25 mouse cellular contexts compared by ENCODE assay signal in the genomic region with DNA sequence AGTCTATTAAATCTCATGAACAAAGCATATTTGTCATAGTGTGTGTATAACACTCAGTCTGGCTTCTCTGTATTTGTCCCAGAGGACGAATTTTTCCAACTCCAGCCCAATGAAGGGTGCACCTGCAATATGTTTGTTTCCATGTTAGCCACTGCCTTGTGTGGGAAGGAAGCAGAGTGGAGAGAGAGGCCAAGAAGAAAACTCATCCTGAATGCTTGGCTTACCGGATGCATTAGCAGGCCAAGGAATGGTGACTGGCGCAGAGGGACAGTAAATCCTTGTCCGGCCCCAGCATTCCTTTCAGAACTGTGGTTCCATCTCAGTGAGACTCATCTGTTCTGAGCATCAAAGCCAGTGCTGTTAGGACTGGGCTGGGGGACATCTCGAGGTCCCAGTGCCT. TPM values are rescaled to one million over a fixed set of nuclear protein-coding genes. Genes with fewer than 3 reads are reported as not detected.
A peak's percentile ranks its signal among the peaks of the same experiment; 100 is the strongest.
DNase-seq lines count a peak whose midpoint lies in the region; ATAC-seq and TF ChIP-seq lines count a peak whose summit lies in the region.
"Had no signal": no experiment of that assay in that cellular context is flagged by ENCODE, and none has a peak within 500 bp of the region (broad histone marks: within the 10 kb centered on the region; RNA-seq: fewer than 3 reads in every experiment).

No protein-coding gene starts in this region.

- H3K4me2 ChIP-seq in forebrain, embryonic 11.5 days (ENCODE audit: low read depth, low read length, severe bottlenecking), result no peak overlapping the region
- H3K4me2 ChIP-seq: embryonic facial prominence, embryonic 13.5 days; embryonic facial prominence, embryonic 15.5 days; forebrain, embryonic 13.5 days; forebrain, embryonic 15.5 days had no signal

- TF ChIP-seq CTCF in gastrocnemius, adult 2 months (IDR thresholded peaks at IDR 0.05), result no peak

- H3K4me3 ChIP-seq in gastrocnemius, adult 2 months, result no peak overlapping the region
- no peak overlapping the region for H3K4me3 ChIP-seq in forebrain, embryonic 11.5 days (ENCODE audit: low read depth, low read length)
- H3K4me3 ChIP-seq: embryonic facial prominence, embryonic 13.5 days; embryonic facial prominence, embryonic 15.5 days; erythroblast, embryonic 14.5 days; forebrain, embryonic 10.5 days; forebrain, embryonic 13.5 days; forebrain, embryonic 15.5 days had no signal

- H3K4me1 ChIP-seq in forebrain, embryonic 11.5 days (replicated peaks; ENCODE audit: control insufficient read depth, insufficient read depth, low read length), result no peaks in the 10 kb centered on the region

- H3K36me3 ChIP-seq in forebrain, embryonic 11.5 days (ENCODE audit: control insufficient read depth, insufficient read depth, low read length), result no peaks in the 10 kb centered on the region
- H3K36me3 ChIP-seq: embryonic facial prominence, embryonic 13.5 days; embryonic facial prominence, embryonic 15.5 days; forebrain, embryonic 10.5 days; forebrain, embryonic 15.5 days had no signal

- intact Hi-C loops in gastrocnemius, adult 2 months (cut with DNase I), result no loop called here
- intact Hi-C loops in gastrocnemius, postnatal 36 days (cut with DNase I), result no loop called here
- intact Hi-C loops in gastrocnemius, postnatal 14 days (cut with DNase I; ENCODE audit: low total_unique reads), result no loop called here

- H3K9me3 ChIP-seq in forebrain, embryonic 11.5 days (ENCODE audit: control insufficient read depth, low read length), result no peaks in the 10 kb centered on the region; the same call in 1 of the 2 replicates
- H3K9me3 ChIP-seq: embryonic facial prominence, embryonic 13.5 days; embryonic facial prominence, embryonic 15.5 days; forebrain, embryonic 13.5 days had no signal

- no peak for ATAC-seq in forebrain, embryonic 11.5 days (replicated peaks; ENCODE audit: low FRiP score)
- ATAC-seq: forebrain, embryonic 13.5 days; forebrain, embryonic 15.5 days; forebrain, postnatal 0 days had no signal

- DNase-seq in gastrocnemius, adult 2 months, result peak; percentile 32
- DNase-seq in gastrocnemius, postnatal 36 days, result no peak
- DNase-seq in gastrocnemius, postnatal 14 days, result peak; percentile 24
- peak; percentile 56 for DNase-seq in gastrocnemius, postnatal 25 days
- peak; percentile 64 for DNase-seq in skeletal muscle tissue, adult 2 months (ENCODE audit: low read depth, low spot score)
- DNase-seq in forebrain, embryonic 11.5 days (ENCODE audit: low spot score), result no peak
- no peak for DNase-seq in adrenal gland, adult 18-20 months (ENCODE audit: low spot score in 2 of 2)
- DNase-seq: adrenal gland, adult 8-10 months; adrenal gland, postnatal 14 days; adrenal gland, postnatal 36 days; cerebellum, adult 18-20 months; cerebellum, adult 8-10 months; cerebellum, adult 9-11 months; cerebellum, postnatal 14 days; cerebellum, postnatal 36 days; embryo, embryonic 11 days; forebrain, postnatal 0 days had no signal

- H3K27ac ChIP-seq in gastrocnemius, adult 2 months, result no peak overlapping the region
- no peak overlapping the region for H3K27ac ChIP-seq in forebrain, embryonic 11.5 days (ENCODE audit: low read depth, low read length)
- H3K27ac ChIP-seq: embryonic facial prominence, embryonic 13.5 days; embryonic facial prominence, embryonic 15.5 days; forebrain, embryonic 10.5 days; forebrain, embryonic 13.5 days; forebrain, embryonic 15.5 days had no signal

- WGBS in forebrain, embryonic 11.5 days, result 84% methylated on average over 5 of the region's 5 CpGs

- no peaks in the 10 kb centered on the region for H3K27me3 ChIP-seq in forebrain, embryonic 11.5 days (ENCODE audit: control insufficient read depth, insufficient read depth, low read length)
- H3K27me3 ChIP-seq: embryonic facial prominence, embryonic 13.5 days; embryonic facial prominence, embryonic 15.5 days; forebrain, embryonic 13.5 days; forebrain, embryonic 15.5 days had no signal

- no peak overlapping the region for H3K9ac ChIP-seq in forebrain, embryonic 11.5 days (ENCODE audit: low read length)
- H3K9ac ChIP-seq: embryonic facial prominence, embryonic 13.5 days; embryonic facial prominence, embryonic 15.5 days; forebrain, embryonic 13.5 days; forebrain, embryonic 15.5 days; forebrain, postnatal 0 days had no signal

RNA-seq across cellular contexts. Expression of gene Smoc2, which starts 21.1 kb away (rescaled TPM):
- total RNA-seq in gastrocnemius, adult 2 months (2021), result 10 to 100 TPM; 40.6 to 65.5 TPM
- 10 to 100 TPM; 64.4 to 76.9 TPM for total RNA-seq in gastrocnemius, postnatal 36 days (2021)
- total RNA-seq in gastrocnemius, postnatal 14 days (2021), result 10 to 100 TPM; 59.7 to 74.4 TPM
- 10 to 100 TPM; 62.2 to 65.8 TPM for total RNA-seq in gastrocnemius, postnatal 25 days (2021)
- 8.2 and 10.3 TPM in 2 replicates for polyA plus RNA-seq in forebrain, embryonic 11.5 days (2014; fragmentation: Nextera tagmentation; extraction: Ambion mirVana)
- 10 to 100 TPM; 27.6 to 33.3 TPM for total RNA-seq in adrenal gland, adult 18-20 months (2021)
- total RNA-seq: common myeloid progenitor, adult 5-6 weeks; MEL had no signal

Comparison
In these comparisons a context has a peak if more than half of its experiments do, and no peak if none do; other contexts are left out.
1. DNase-seq: peak in gastrocnemius, adult 2 months (single experiment), gastrocnemius, postnatal 14 days (single experiment), gastrocnemius, postnatal 25 days (single experiment) and skeletal muscle tissue, adult 2 months (single experiment); none in gastrocnemius, postnatal 36 days (0 of 2), forebrain, embryonic 11.5 days (single experiment) and adrenal gland, adult 18-20 months (0 of 2).